Mouse (Mus musculus): ENCODE data around the gene Tmem117. TPM values are rescaled to one million over a fixed set of nuclear protein-coding genes. Genes with fewer than 3 reads are reported as not detected.

Gene Tmem117
- total and polyA plus RNA-seq, 3 experiments = not detected

DNA sequence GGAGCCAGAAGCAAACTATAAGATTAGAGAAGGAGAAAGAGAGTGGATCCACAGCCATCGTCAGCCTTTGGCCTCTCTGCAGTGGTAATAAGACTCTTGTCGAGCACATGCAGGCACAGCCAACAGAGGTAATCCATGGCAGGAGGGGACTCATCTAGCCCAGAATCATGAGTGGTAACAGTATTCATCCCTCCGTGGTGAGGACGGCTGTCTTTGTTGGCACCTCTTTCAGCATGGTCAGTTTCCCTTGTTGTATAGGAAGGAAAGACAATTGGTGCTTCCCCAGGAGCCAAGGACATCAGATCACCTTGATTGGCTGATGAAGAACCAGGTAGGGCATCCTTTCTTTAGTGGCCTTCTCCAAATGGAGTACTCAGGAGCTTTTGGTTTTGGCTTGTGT is 479.6 kb downstream of the Tmem117 start:
- TF ChIP-seq ZKSCAN1 (IDR thresholded peaks at IDR 0.05; ENCODE audit: low read depth, low read length) (no peak), GABPA (IDR thresholded peaks at IDR 0.05; ENCODE audit: low read depth, low read length) (no peak), HCFC1 (IDR thresholded peaks at IDR 0.05; ENCODE audit: low read depth, low read length) (no peak), CHD2 (IDR thresholded peaks at IDR 0.05; ENCODE audit: low read length) (no peak)

DNA sequence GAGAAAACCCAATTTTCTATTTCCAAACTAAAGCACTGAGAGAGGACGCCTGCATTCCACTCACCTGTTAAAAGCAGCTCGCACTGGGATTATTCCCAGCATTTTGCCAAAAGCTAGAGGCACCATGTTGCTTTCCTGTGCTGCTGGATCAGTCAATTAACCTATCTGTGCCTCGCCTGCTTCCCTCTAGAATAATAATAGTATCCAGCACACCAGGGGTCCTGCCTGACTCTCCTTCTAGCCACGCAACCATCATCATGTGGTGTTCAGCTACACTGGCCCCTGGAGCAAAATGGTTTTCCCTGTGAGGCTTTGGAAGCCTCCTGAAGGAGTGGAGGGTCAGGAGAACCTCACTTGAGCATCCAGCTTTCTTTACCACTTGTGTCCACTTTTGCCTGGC is 502.4 kb downstream of the Tmem117 start:
- DNase-seq (ENCODE audit: low read depth, low spot score) = no peak
- no peaks in the 10 kb centered on the region for H3K36me3 ChIP-seq (ENCODE audit: control insufficient read depth in 1 of 2, insufficient read depth in 2 of 2, low read length in 2 of 2)
- TF ChIP-seq ELF1 (IDR thresholded peaks at IDR 0.05; ENCODE audit: low read depth, low read length) (no peak), MYB (IDR thresholded peaks at IDR 0.05; ENCODE audit: low read depth, low read length) (no peak)
- no peak overlapping the region for H3K9ac ChIP-seq (ENCODE audit: control insufficient read depth, low read depth, low read length, poor library complexity, severe bottlenecking)
- no peaks in the 10 kb centered on the region for H3K79me2 ChIP-seq (ENCODE audit: control insufficient read depth, insufficient read depth, low read length, poor library complexity)
- no peaks in the 10 kb centered on the region for H3K4me1 ChIP-seq (ENCODE audit: control insufficient read depth in 1 of 2, insufficient read depth in 2 of 2, low read length in 2 of 2)
- H3K27me3 ChIP-seq (ENCODE audit: control insufficient read depth in 1 of 2, insufficient read depth in 2 of 2, low read length in 2 of 2) = no peaks in the 10 kb centered on the region
- no peak overlapping the region for H3K27ac ChIP-seq (ENCODE audit: control insufficient read depth, low read depth, low read length)
- no peak overlapping the region for H3K4me3 ChIP-seq (ENCODE audit: control insufficient read depth in 1 of 2, insufficient read depth in 1 of 2, low read depth in 2 of 2, low read length in 2 of 2)
- no peaks in the 10 kb centered on the region for H3K9me3 ChIP-seq (replicated peaks; ENCODE audit: insufficient read depth, low read length)

More for the DNA sequence above, 479.6 kb downstream of the Tmem117 start:
- Histone ChIP-seq H3K4me1 (ENCODE audit: control insufficient read depth in 1 of 2, insufficient read depth in 2 of 2, low read length in 2 of 2) (no peaks in the 10 kb centered on the region), H3K79me2 (ENCODE audit: control insufficient read depth, insufficient read depth, low read length, poor library complexity) (no peaks in the 10 kb centered on the region), H3K36me3 (ENCODE audit: control insufficient read depth in 1 of 2, insufficient read depth in 2 of 2, low read length in 2 of 2) (no peaks in the 10 kb centered on the region), H3K9me3 (replicated peaks; ENCODE audit: insufficient read depth, low read length) (no peaks in the 10 kb centered on the region), H3K27me3 (ENCODE audit: control insufficient read depth in 1 of 2, insufficient read depth in 2 of 2, low read length in 2 of 2) (no peaks in the 10 kb centered on the region), H3K4me3 (ENCODE audit: control insufficient read depth in 1 of 2, insufficient read depth in 1 of 2, low read depth in 2 of 2, low read length in 2 of 2) (no peak overlapping the region), H3K9ac (ENCODE audit: control insufficient read depth, low read depth, low read length, poor library complexity, severe bottlenecking) (no peak overlapping the region), H3K27ac (ENCODE audit: control insufficient read depth, low read depth, low read length) (no peak overlapping the region)
- no peak for DNase-seq (ENCODE audit: low read depth, low spot score)

GRCm38 (mm10) chr15:95135926-95136609 is 507.0 kb downstream of the Tmem117 start:
- H3K4me3 ChIP-seq (ENCODE audit: control insufficient read depth in 1 of 2, insufficient read depth in 1 of 2, low read depth in 2 of 2, low read length in 2 of 2) = no peak overlapping the region
- no peak for DNase-seq (ENCODE audit: low read depth, low spot score)
- H3K9ac ChIP-seq (ENCODE audit: control insufficient read depth, low read depth, low read length, poor library complexity, severe bottlenecking) = no peak overlapping the region
- no peaks in the 10 kb centered on the region; the same call in 1 of the 2 replicates for H3K9me3 ChIP-seq (replicated peaks; ENCODE audit: insufficient read depth, low read length)
- no peaks in the 10 kb centered on the region for H3K79me2 ChIP-seq (ENCODE audit: control insufficient read depth, insufficient read depth, low read length, poor library complexity)
- no peak overlapping the region for H3K27ac ChIP-seq (ENCODE audit: control insufficient read depth, low read depth, low read length)
- no peak for TF ChIP-seq HCFC1 (IDR thresholded peaks at IDR 0.05; ENCODE audit: low read depth, low read length)
- TF ChIP-seq POLR2AphosphoS5 (IDR thresholded peaks at IDR 0.05; ENCODE audit: borderline replicate concordance, low read depth, low read length) = peak; percentile 71; the same call in 1 of the 2 replicates
- no peaks in the 10 kb centered on the region for H3K27me3 ChIP-seq (ENCODE audit: control insufficient read depth in 1 of 2, insufficient read depth in 2 of 2, low read length in 2 of 2)
- no peaks in the 10 kb centered on the region for H3K36me3 ChIP-seq (ENCODE audit: control insufficient read depth in 1 of 2, insufficient read depth in 2 of 2, low read length in 2 of 2)
- H3K4me1 ChIP-seq (ENCODE audit: control insufficient read depth in 1 of 2, insufficient read depth in 2 of 2, low read length in 2 of 2) = no peaks in the 10 kb centered on the region
